Mouse (Mus musculus): ENCODE results near the gene Grin1. TPM values are rescaled to one million over a fixed set of nuclear protein-coding genes. Genes with fewer than 3 reads are reported as not detected.

Gene Grin1
- polyA plus RNA-seq, 2 experiments: 0.02 to 0.06 TPM

GRCm38 (mm10) chr2:25267746-25268309 is 51.2 kb downstream of the Grin1 start:
- no peak for TF ChIP-seq EP300 (IDR thresholded peaks at IDR 0.05; ENCODE audit: low read depth)
- no peak for TF ChIP-seq CTCF (IDR thresholded peaks at IDR 0.05; ENCODE audit: low read depth)
- no peaks in the 10 kb centered on the region for H3K9me3 ChIP-seq (ENCODE audit: control insufficient read depth, low read length)
- no peak overlapping the region for H3K4me2 ChIP-seq (ENCODE audit: low read depth)
- H3K4me1 ChIP-seq (replicated peaks; ENCODE audit: control insufficient read depth in 2 of 2, insufficient read depth in 2 of 2, low read length in 1 of 2): peaks cover 17 to 38% of the 10 kb centered on the region in 2 experiments
- ATAC-seq (ENCODE audit: insufficient read depth) (no peak), DNase-seq (ENCODE audit: low read depth in 3 of 3, low spot score in 3 of 3) (no peak)
- WGBS (ENCODE audit: insufficient replicate concordance): 70% methylated on average over 4 of the region's 4 CpGs
- no peak overlapping the region for H3K9ac ChIP-seq (replicated peaks)
- H3K27ac ChIP-seq: no peak overlapping the region
- no peak overlapping the region for H3K4me3 ChIP-seq (ENCODE audit: insufficient read depth in 1 of 2, low read depth in 2 of 2, low read length in 2 of 2)
- H3K36me3 ChIP-seq (replicated peaks; ENCODE audit: control insufficient read depth, insufficient read depth, low read depth): peaks cover 15% of the 10 kb centered on the region
- no peaks in the 10 kb centered on the region for H3K27me3 ChIP-seq (ENCODE audit: control insufficient read depth, insufficient read depth, low read length)

DNA sequence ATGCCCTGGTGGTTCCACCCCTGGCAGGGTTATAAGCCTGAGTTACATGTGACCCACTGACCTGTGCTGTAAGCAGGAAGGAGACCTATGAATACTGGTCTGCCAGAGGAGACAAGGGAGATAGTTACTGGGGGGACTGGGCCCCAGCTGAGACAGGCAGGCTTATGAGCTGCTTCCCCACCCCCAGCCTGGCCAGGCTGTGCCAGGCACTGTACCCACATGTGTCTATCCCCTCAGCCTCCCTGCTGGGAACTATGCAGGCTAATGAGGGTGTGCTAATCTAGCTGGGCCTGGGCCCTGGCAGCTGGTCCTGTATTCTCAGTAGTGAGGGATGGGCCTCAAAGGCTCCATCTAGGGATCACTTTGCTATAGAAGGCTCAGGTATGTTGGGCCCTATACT is 51.7 kb downstream of the Grin1 start:
- no peaks in the 10 kb centered on the region for H3K9me3 ChIP-seq (ENCODE audit: control insufficient read depth, low read length)
- TF ChIP-seq CTCF (IDR thresholded peaks at IDR 0.05; ENCODE audit: low read depth) (no peak), EP300 (IDR thresholded peaks at IDR 0.05; ENCODE audit: low read depth) (no peak)
- H3K27me3 ChIP-seq (ENCODE audit: control insufficient read depth, insufficient read depth, low read length): no peaks in the 10 kb centered on the region
- peaks cover 17 to 38% of the 10 kb centered on the region in 2 experiments for H3K4me1 ChIP-seq (replicated peaks; ENCODE audit: control insufficient read depth in 2 of 2, insufficient read depth in 2 of 2, low read length in 1 of 2)
- ATAC-seq (ENCODE audit: insufficient read depth): no peak
- H3K36me3 ChIP-seq (replicated peaks; ENCODE audit: control insufficient read depth, insufficient read depth, low read depth): peaks cover 15% of the 10 kb centered on the region
- H3K9ac ChIP-seq (replicated peaks): no peak overlapping the region
- H3K27ac ChIP-seq: no peak overlapping the region; the same call in 1 of the 2 replicates
- no peak overlapping the region for H3K4me3 ChIP-seq (ENCODE audit: insufficient read depth in 1 of 2, low read depth in 2 of 2, low read length in 2 of 2)
- DNase-seq (ENCODE audit: low read depth in 3 of 3, low spot score in 3 of 3): no peak
- H3K4me2 ChIP-seq (ENCODE audit: low read depth): no peak overlapping the region

- WGBS (ENCODE audit: insufficient replicate concordance): 44% methylated on average over 2 of the region's 2 CpGs
- Histone ChIP-seq H3K36me3 (replicated peaks; ENCODE audit: control insufficient read depth, insufficient read depth, low read depth) (peaks cover 15% of the 10 kb centered on the region), H3K4me2 (ENCODE audit: low read depth) (peak overlapping the region; percentile 54), H3K9ac (replicated peaks) (no peak overlapping the region), H3K27me3 (ENCODE audit: control insufficient read depth, insufficient read depth, low read length) (no peaks in the 10 kb centered on the region), H3K4me3 (ENCODE audit: insufficient read depth in 1 of 2, low read depth in 2 of 2, low read length in 2 of 2) (no peak overlapping the region), H3K9me3 (ENCODE audit: control insufficient read depth, low read length) (no peaks in the 10 kb centered on the region), H3K4me1 (replicated peaks; ENCODE audit: control insufficient read depth in 2 of 2, insufficient read depth in 2 of 2, low read length in 1 of 2) (peaks cover 17 to 42% of the 10 kb centered on the region in 2 experiments), H3K27ac (no peak overlapping the region)
- no peak for ATAC-seq (ENCODE audit: insufficient read depth)
- TF ChIP-seq CTCF (IDR thresholded peaks at IDR 0.05; ENCODE audit: low read depth): no peak
- no peak for TF ChIP-seq EP300 (IDR thresholded peaks at IDR 0.05; ENCODE audit: low read depth)
- DNase-seq (ENCODE audit: low read depth in 3 of 3, low spot score in 3 of 3): no peak
These were observed 52.3 kb downstream of the Grin1 start for GRCm38 (mm10) chr2:25266720-25267119.

GRCm38 (mm10) chr2:25265897-25266656 is 52.9 kb downstream of the Grin1 start:
- H3K4me1 ChIP-seq (replicated peaks; ENCODE audit: control insufficient read depth in 2 of 2, insufficient read depth in 2 of 2, low read length in 1 of 2): peaks cover 17 to 40% of the 10 kb centered on the region in 2 experiments
- no peaks in the 10 kb centered on the region for H3K27me3 ChIP-seq (ENCODE audit: control insufficient read depth, insufficient read depth, low read length)
- 43% methylated on average over 6 of the region's 6 CpGs for WGBS (ENCODE audit: insufficient replicate concordance)
- H3K27ac ChIP-seq: no peak overlapping the region
- H3K9me3 ChIP-seq (ENCODE audit: control insufficient read depth, low read length): no peaks in the 10 kb centered on the region
- H3K4me3 ChIP-seq (ENCODE audit: insufficient read depth in 1 of 2, low read depth in 2 of 2, low read length in 2 of 2): peak overlapping the region; percentile 7 to 8; a peak in 1 of 4 replicates
- peaks cover 15% of the 10 kb centered on the region for H3K36me3 ChIP-seq (replicated peaks; ENCODE audit: control insufficient read depth, insufficient read depth, low read depth)
- peak overlapping the region; percentile 36 for H3K9ac ChIP-seq (replicated peaks)
- ATAC-seq (ENCODE audit: insufficient read depth) (no peak), DNase-seq (ENCODE audit: low read depth in 3 of 3, low spot score in 3 of 3) (no peak)
- TF ChIP-seq CTCF (IDR thresholded peaks at IDR 0.05; ENCODE audit: low read depth) (no peak), EP300 (IDR thresholded peaks at IDR 0.05; ENCODE audit: low read depth) (no peak)
- H3K4me2 ChIP-seq (ENCODE audit: low read depth): peak overlapping the region; percentile 54

- TF ChIP-seq EP300 (IDR thresholded peaks at IDR 0.05; ENCODE audit: low read depth) (no peak), CTCF (IDR thresholded peaks at IDR 0.05; ENCODE audit: low read depth) (no peak)
- WGBS (ENCODE audit: insufficient replicate concordance): 63% methylated on average over 3 of the region's 3 CpGs
- Histone ChIP-seq H3K9me3 (ENCODE audit: control insufficient read depth, low read length) (no peaks in the 10 kb centered on the region), H3K27me3 (ENCODE audit: control insufficient read depth, insufficient read depth, low read length) (no peaks in the 10 kb centered on the region), H3K27ac (no peak overlapping the region), H3K36me3 (replicated peaks; ENCODE audit: control insufficient read depth, insufficient read depth, low read depth) (peaks cover 9% of the 10 kb centered on the region), H3K4me1 (replicated peaks; ENCODE audit: control insufficient read depth in 2 of 2, insufficient read depth in 2 of 2, low read length in 1 of 2) (peaks cover 13 to 35% of the 10 kb centered on the region in 2 experiments), H3K9ac (replicated peaks) (no peak overlapping the region), H3K4me2 (ENCODE audit: low read depth) (peak overlapping the region; percentile 99), H3K4me3 (ENCODE audit: insufficient read depth in 1 of 2, low read depth in 2 of 2, low read length in 2 of 2) (no peak overlapping the region)
- DNase-seq (ENCODE audit: low read depth in 3 of 3, low spot score in 3 of 3): no peak
- ATAC-seq (ENCODE audit: insufficient read depth): no peak
These were observed 54.1 kb downstream of the Grin1 start for GRCm38 (mm10) chr2:25264851-25265250.

Measured in liver, embryonic 14.5 days (tissue).